Comparison of ENCODE assay signal across 14 mouse cellular contexts in genomic region chr9:59033492-59033891, GRCm38 (mm10). TPM values are rescaled to one million over a fixed set of nuclear protein-coding genes. Genes with fewer than 3 reads are reported as not detected.
DNase-seq lines count a peak whose midpoint lies in the region; ATAC-seq and TF ChIP-seq lines count a peak whose summit lies in the region.
"Had no signal": no experiment of that assay in that cellular context is flagged by ENCODE, and none has a peak within 500 bp of the region (broad histone marks: within the 10 kb centered on the region; RNA-seq: fewer than 3 reads in every experiment).

No protein-coding gene starts in this region.

- H3K27me3 ChIP-seq in heart, embryonic 13.5 days (replicated peaks) = no peaks in the 10 kb centered on the region
- H3K27me3 ChIP-seq in lung, postnatal 0 days (replicated peaks; ENCODE audit: insufficient read depth, low read length) = no peaks in the 10 kb centered on the region
- H3K27me3 ChIP-seq in hindbrain, embryonic 15.5 days = no peaks in the 10 kb centered on the region
- no peaks in the 10 kb centered on the region for H3K27me3 ChIP-seq in neural tube, embryonic 14.5 days (ENCODE audit: control insufficient read depth, insufficient read depth, low read length)

- no peak overlapping the region for H3K27ac ChIP-seq in heart, embryonic 13.5 days (replicated peaks)
- H3K27ac ChIP-seq in lung, postnatal 0 days (ENCODE audit: low read length) = no peak overlapping the region
- no peak overlapping the region for H3K27ac ChIP-seq in hindbrain, embryonic 15.5 days (replicated peaks)
- no peak overlapping the region for H3K27ac ChIP-seq in neural tube, embryonic 14.5 days (ENCODE audit: low read depth, low read length)
- H3K27ac ChIP-seq: heart, embryonic 10.5 days had no signal

- peak overlapping the region; percentile 89 for H3K4me2 ChIP-seq in heart, embryonic 13.5 days
- H3K4me2 ChIP-seq in lung, postnatal 0 days (replicated peaks; ENCODE audit: low read depth, low read length) = peak overlapping the region; percentile 27; the same call in 1 of the 2 replicates
- H3K4me2 ChIP-seq in hindbrain, embryonic 15.5 days = peak overlapping the region; percentile 89
- peak overlapping the region; percentile 79; the same call in 1 of the 2 replicates for H3K4me2 ChIP-seq in neural tube, embryonic 14.5 days (ENCODE audit: low read depth, low read length)
- H3K4me2 ChIP-seq: liver, embryonic 11.5 days had no signal

- TF ChIP-seq CTCF in lung, postnatal 0 days (IDR thresholded peaks at IDR 0.05) = no peak

- ATAC-seq in heart, embryonic 13.5 days (ENCODE audit: extremely low read depth, insufficient number of reproducible peaks, low FRiP score, low TSS enrichment) = no peak
- ATAC-seq in lung, postnatal 0 days = no peak
- no peak for ATAC-seq in hindbrain, embryonic 15.5 days (ENCODE audit: low FRiP score, low read depth)
- ATAC-seq in neural tube, embryonic 14.5 days (ENCODE audit: low read depth) = no peak

- H3K4me3 ChIP-seq in heart, embryonic 13.5 days = peak overlapping the region; percentile 19
- H3K4me3 ChIP-seq in lung, postnatal 0 days (ENCODE audit: low read depth, low read length) = no peak overlapping the region
- H3K4me3 ChIP-seq in hindbrain, embryonic 15.5 days = peak overlapping the region; percentile 15; the same call in 1 of the 2 replicates
- no peak overlapping the region for H3K4me3 ChIP-seq in neural tube, embryonic 14.5 days (ENCODE audit: low read depth, low read length)

- peaks cover 12% of the 10 kb centered on the region for H3K9me3 ChIP-seq in heart, embryonic 13.5 days
- H3K9me3 ChIP-seq in lung, postnatal 0 days (ENCODE audit: low read length) = no peaks in the 10 kb centered on the region
- H3K9me3 ChIP-seq in hindbrain, embryonic 15.5 days = no peaks in the 10 kb centered on the region
- H3K9me3 ChIP-seq in neural tube, embryonic 14.5 days (ENCODE audit: control insufficient read depth, low read length) = no peaks in the 10 kb centered on the region
- H3K9me3 ChIP-seq: heart, embryonic 10.5 days had no signal

- intact Hi-C loops in heart, postnatal 36 days (cut with DNase I) = loop anchor here (10.0 kb wide), 1 partner anchor 451 kb away; the partner anchor contains the start of gene Arih1

- H3K9ac ChIP-seq in heart, embryonic 13.5 days = no peak overlapping the region
- no peak overlapping the region for H3K9ac ChIP-seq in lung, postnatal 0 days (replicated peaks; ENCODE audit: low read depth)
- no peak overlapping the region for H3K9ac ChIP-seq in hindbrain, embryonic 15.5 days
- no peak overlapping the region for H3K9ac ChIP-seq in neural tube, embryonic 14.5 days (replicated peaks; ENCODE audit: low read depth, low read length)

- DNase-seq in heart, postnatal 36 days = no peak
- no peak for DNase-seq in lung, postnatal 0 days (ENCODE audit: low spot score)
- no peak for DNase-seq in lung, postnatal 14 days
- DNase-seq in MN1 (ENCODE audit: low spot score) = no peak
- DNase-seq in right cerebral cortex, postnatal 36 days (ENCODE audit: low spot score in 2 of 2) = no peak
- DNase-seq: cerebellum, adult 18-20 months; kidney, adult 18-20 months; layer of hippocampus, postnatal 36 days; thymus, adult 2 months had no signal

- 56% methylated on average over 3 of the region's 3 CpGs for WGBS in heart, embryonic 13.5 days
- WGBS in lung, postnatal 0 days = 50% methylated on average over 3 of the region's 3 CpGs
- WGBS in hindbrain, embryonic 15.5 days = 48% methylated on average over 3 of the region's 3 CpGs
- 56% methylated on average over 3 of the region's 3 CpGs for WGBS in neural tube, embryonic 14.5 days

- no peak for TF ChIP-seq EP300 in lung, postnatal 0 days (IDR thresholded peaks at IDR 0.05)

- H3K36me3 ChIP-seq in heart, embryonic 13.5 days = no peaks in the 10 kb centered on the region
- H3K36me3 ChIP-seq in lung, postnatal 0 days (ENCODE audit: insufficient read depth, low read length) = no peaks in the 10 kb centered on the region
- no peaks in the 10 kb centered on the region for H3K36me3 ChIP-seq in hindbrain, embryonic 15.5 days
- H3K36me3 ChIP-seq in neural tube, embryonic 14.5 days (ENCODE audit: control insufficient read depth, insufficient read depth, low read length) = no peaks in the 10 kb centered on the region

- H3K4me1 ChIP-seq in heart, embryonic 13.5 days = peaks cover 37% of the 10 kb centered on the region
- no peaks in the 10 kb centered on the region for H3K4me1 ChIP-seq in lung, postnatal 0 days (ENCODE audit: insufficient read depth, low read depth, low read length)
- H3K4me1 ChIP-seq in hindbrain, embryonic 15.5 days (replicated peaks) = peaks cover 37% of the 10 kb centered on the region
- peaks cover 17% of the 10 kb centered on the region for H3K4me1 ChIP-seq in neural tube, embryonic 14.5 days (ENCODE audit: control insufficient read depth, insufficient read depth, low read length)

RNA-seq across cellular contexts. Expression of gene Neo1, which starts 2.7 kb away (rescaled TPM):
- polyA plus RNA-seq in heart, embryonic 13.5 days (2015; fragmentation: Nextera tagmentation; extraction: Ambion mirVana) = 22.4 and 23.1 TPM in 2 replicates
- 10 to 100 TPM; 45.1 to 54.8 TPM for total RNA-seq in heart, postnatal 36 days (2021)
- 27.9 and 29.9 TPM in 2 replicates for polyA plus RNA-seq in lung, postnatal 0 days (2015; fragmentation: Nextera tagmentation; extraction: Ambion mirVana)
- 48.2 and 49.6 TPM in 2 replicates for polyA plus RNA-seq in hindbrain, embryonic 15.5 days (2015; fragmentation: Nextera tagmentation; extraction: Ambion mirVana)
- 58.5 and 59.7 TPM in 2 replicates for polyA plus RNA-seq in neural tube, embryonic 14.5 days (2014; fragmentation: Nextera tagmentation; extraction: Ambion mirVana)

Comparison
In these comparisons a context has a peak if more than half of its experiments do, and no peak if none do; other contexts are left out.
1. H3K4me2 ChIP-seq: peak in every context shown above with its lines; median percentile 89 in heart, embryonic 13.5 days; 89 in hindbrain, embryonic 15.5 days; 79 in neural tube, embryonic 14.5 days; 27 in lung, postnatal 0 days.
2. H3K4me3 ChIP-seq: peak in heart, embryonic 13.5 days (single experiment) and hindbrain, embryonic 15.5 days (single experiment); none in lung, postnatal 0 days (single experiment) and neural tube, embryonic 14.5 days (single experiment).